Mouse (Mus musculus): ENCODE measurements around the gene Fndc4. TPM values are rescaled to one million over a fixed set of nuclear protein-coding genes. Genes with fewer than 3 reads are reported as not detected.

The Fndc4 gene
- polyA plus RNA-seq (2014; fragmentation: Illumina TruSeq; extraction: RNeasy Lipid Tissue Mini Kit (QIAGEN cat#74804)), result 9.6 TPM

DNA sequence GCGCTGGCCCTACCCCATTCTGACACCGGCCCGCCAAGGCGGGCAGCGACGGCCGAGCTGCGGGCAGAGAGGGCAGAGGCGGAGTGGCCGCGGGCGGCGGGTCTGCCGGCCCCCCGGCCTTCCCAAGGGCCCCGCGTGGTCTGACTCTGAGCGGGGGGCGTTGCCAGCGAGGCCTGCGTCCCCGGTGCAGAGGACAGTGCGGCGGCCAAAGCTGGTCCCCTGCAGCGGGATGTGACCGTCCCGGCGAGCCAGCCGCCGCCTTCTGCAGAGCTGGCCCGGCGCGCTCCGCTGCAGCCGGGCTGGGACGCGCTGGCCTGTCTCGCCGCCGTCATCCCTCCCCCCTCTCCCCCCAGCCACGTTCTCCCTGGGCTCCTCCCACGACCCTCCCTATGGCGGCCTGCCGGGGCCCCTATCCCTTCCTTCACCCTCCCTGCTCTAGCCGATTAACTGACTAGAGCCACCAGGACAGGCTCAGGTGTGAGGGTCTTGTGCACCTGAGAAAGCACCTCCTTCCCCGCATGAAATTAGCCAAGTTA lies at the start of gene Fndc4:
Gene Fndc4, minus strand, starts transcription at position 475 of the 536 bp plus-strand sequence.

DNA sequence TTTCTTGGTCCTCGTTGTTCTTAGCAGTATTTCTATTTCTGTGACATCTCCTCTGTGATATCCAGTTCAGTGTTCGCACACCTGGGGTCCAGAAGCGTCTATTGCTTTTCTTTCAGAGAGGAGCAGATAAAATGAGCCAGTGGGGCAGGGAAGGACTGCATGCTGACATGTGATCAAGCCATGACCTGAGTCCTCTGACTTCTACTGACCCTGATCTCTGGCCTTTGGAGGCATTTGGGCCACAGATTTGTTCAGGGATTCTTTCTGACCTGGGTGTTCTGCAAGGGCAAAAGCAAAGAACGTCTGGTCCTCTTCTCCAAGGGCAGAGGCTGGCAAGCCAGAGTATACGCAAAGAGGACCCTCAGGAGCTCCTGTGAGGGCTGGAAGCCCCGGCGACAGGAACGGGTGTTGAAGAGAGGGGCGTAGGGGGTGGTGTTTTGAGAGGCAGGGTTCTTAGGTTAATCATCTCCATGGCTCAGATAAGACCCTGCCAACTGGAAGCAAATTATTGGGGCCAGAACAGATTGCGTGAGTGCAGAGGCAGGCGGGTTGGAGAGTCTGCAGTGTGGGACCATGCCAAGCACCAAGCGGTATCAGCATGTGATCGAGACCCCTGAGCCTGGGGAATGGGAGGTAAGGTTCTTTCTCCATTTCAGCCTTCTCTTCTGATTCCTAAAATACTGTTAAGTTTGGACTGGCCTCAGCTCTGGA lies 1.3 kb upstream of the Fndc4 start, which contains the start of gene Gckr:
Gene Gckr, plus strand, starts transcription at position 397 of the 711 bp plus-strand sequence.

DNA sequence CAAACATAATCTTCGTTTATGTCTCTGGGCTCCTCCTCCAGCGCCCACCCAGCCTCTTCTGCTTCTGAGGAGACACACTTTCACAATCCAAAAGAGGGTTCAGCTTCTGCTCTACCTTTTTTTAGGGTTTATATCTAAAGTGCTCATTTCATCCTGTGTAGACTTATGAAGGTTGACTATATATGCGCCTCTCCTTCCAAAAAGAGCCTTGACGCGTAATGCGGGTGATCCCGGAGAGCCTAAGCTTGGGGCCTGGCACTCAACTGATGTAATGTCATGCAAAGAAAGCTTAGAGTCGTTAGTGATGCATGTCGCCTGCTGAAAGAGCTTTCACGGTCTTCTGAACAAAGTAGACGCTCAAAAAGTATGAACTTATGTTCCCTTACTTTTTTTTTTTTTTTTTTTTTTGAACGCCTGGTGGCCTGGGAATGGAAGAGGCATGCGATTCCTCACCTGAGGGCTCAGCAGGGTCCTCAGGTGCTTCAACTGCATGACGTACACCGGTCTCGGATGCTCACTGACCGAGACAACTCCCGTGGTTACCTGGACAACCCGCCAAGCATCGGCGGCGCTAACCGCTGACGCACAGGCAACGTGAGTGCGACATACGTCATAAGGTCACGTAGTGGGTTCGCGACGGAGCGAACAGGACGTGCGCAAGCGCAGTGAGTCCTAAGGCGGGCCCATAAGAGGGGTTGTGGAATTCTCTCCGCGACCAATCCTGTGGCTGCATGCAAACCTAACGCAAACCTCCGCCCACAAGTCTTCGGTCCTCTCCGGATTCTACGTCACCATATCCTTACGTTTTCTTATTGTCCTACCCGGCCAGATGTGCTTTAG lies 5.1 kb downstream of the Fndc4 start, which contains the start of gene Ift172:
Gene Ift172, minus strand, starts transcription at position 596 of the 840 bp plus-strand sequence.

DNA sequence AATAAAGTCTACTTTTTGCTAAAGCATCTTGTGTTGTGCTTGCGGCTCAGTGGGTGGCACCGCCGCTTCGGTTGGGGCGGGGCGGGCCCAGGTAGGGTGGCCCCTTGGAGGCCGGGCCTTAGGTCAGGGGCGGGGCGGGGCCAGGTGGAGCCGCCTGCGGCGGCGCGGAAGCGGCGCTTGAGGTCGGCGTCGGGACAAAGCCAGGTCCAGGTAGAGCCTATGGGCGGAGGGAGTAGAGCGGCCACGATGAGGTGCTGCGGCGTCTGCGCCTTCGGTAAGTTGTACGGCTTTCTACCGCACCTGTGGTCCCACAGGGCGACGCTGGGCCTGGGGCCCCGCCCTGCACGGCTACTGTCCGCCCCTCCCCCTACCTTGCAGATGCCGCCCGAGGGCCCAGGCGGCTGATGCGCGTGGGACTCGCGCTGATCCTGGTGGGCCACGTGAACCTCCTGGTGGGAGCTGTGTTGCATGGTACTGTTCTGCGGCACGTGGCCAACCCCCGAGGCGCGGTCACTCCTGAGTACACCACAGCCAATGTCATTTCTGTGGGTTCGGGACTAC lies 44.3 kb downstream of the Fndc4 start, which contains the start of gene Krtcap3:
Gene Krtcap3, plus strand, starts transcription at position 151 of the 561 bp plus-strand sequence.

Other genes with a start within 250 kb of the Fndc4 start
- gene Atraid, start 247.8 kb downstream of the Fndc4 start, polyA plus RNA-seq (2014; fragmentation: Illumina TruSeq; extraction: RNeasy Lipid Tissue Mini Kit (QIAGEN cat#74804)), result 77.8 TPM
- gene Slc5a6, start 247.2 kb downstream of the Fndc4 start, polyA plus RNA-seq (2014; fragmentation: Illumina TruSeq; extraction: RNeasy Lipid Tissue Mini Kit (QIAGEN cat#74804)), result 1.9 TPM
- gene Cad, start 241.3 kb downstream of the Fndc4 start, polyA plus RNA-seq (2014; fragmentation: Illumina TruSeq; extraction: RNeasy Lipid Tissue Mini Kit (QIAGEN cat#74804)), result 1.7 TPM
- gene Dnajc5g, start 189.8 kb downstream of the Fndc4 start, polyA plus RNA-seq (2014; fragmentation: Illumina TruSeq; extraction: RNeasy Lipid Tissue Mini Kit (QIAGEN cat#74804)), result 0.97 TPM
- gene Slc30a3, start 187.8 kb downstream of the Fndc4 start, polyA plus RNA-seq (2014; fragmentation: Illumina TruSeq; extraction: RNeasy Lipid Tissue Mini Kit (QIAGEN cat#74804)), result not detected
- not detected for gene Trim54, start 179.4 kb downstream of the Fndc4 start, polyA plus RNA-seq (2014; fragmentation: Illumina TruSeq; extraction: RNeasy Lipid Tissue Mini Kit (QIAGEN cat#74804))
- gene Ucn, start 157.3 kb downstream of the Fndc4 start, polyA plus RNA-seq (2014; fragmentation: Illumina TruSeq; extraction: RNeasy Lipid Tissue Mini Kit (QIAGEN cat#74804)), result not detected
- 41.7 TPM for gene Mpv17, start 141.8 kb downstream of the Fndc4 start, polyA plus RNA-seq (2014; fragmentation: Illumina TruSeq; extraction: RNeasy Lipid Tissue Mini Kit (QIAGEN cat#74804))
- gene Gm29609, start 116.2 kb downstream of the Fndc4 start, polyA plus RNA-seq (2014; fragmentation: Illumina TruSeq; extraction: RNeasy Lipid Tissue Mini Kit (QIAGEN cat#74804)), result 0.48 TPM
- gene Gtf3c2, start 115.9 kb downstream of the Fndc4 start, polyA plus RNA-seq (2014; fragmentation: Illumina TruSeq; extraction: RNeasy Lipid Tissue Mini Kit (QIAGEN cat#74804)), result 47.4 TPM
- 57.4 TPM for gene Snx17, start 102.9 kb downstream of the Fndc4 start, polyA plus RNA-seq (2014; fragmentation: Illumina TruSeq; extraction: RNeasy Lipid Tissue Mini Kit (QIAGEN cat#74804))
- 2.3 TPM for gene Eif2b4, start 102.7 kb downstream of the Fndc4 start, polyA plus RNA-seq (2014; fragmentation: Illumina TruSeq; extraction: RNeasy Lipid Tissue Mini Kit (QIAGEN cat#74804))
- gene Zfp513, start 93.8 kb downstream of the Fndc4 start, polyA plus RNA-seq (2014; fragmentation: Illumina TruSeq; extraction: RNeasy Lipid Tissue Mini Kit (QIAGEN cat#74804)), result 1.5 TPM
- gene Ppm1g, start 75.4 kb downstream of the Fndc4 start, polyA plus RNA-seq (2014; fragmentation: Illumina TruSeq; extraction: RNeasy Lipid Tissue Mini Kit (QIAGEN cat#74804)), result 30.2 TPM
- gene Nrbp1, start 55.2 kb downstream of the Fndc4 start, polyA plus RNA-seq (2014; fragmentation: Illumina TruSeq; extraction: RNeasy Lipid Tissue Mini Kit (QIAGEN cat#74804)), result 85.1 TPM
- not detected for gene Gm9970, start 54.8 kb downstream of the Fndc4 start, polyA plus RNA-seq (2014; fragmentation: Illumina TruSeq; extraction: RNeasy Lipid Tissue Mini Kit (QIAGEN cat#74804))
- gene Krtcap3, start 44.4 kb downstream of the Fndc4 start, polyA plus RNA-seq (2014; fragmentation: Illumina TruSeq; extraction: RNeasy Lipid Tissue Mini Kit (QIAGEN cat#74804)), result not detected
- 18.2 TPM for gene Ift172, start 5.0 kb downstream of the Fndc4 start, polyA plus RNA-seq (2014; fragmentation: Illumina TruSeq; extraction: RNeasy Lipid Tissue Mini Kit (QIAGEN cat#74804))
- gene Gckr, start 1.4 kb upstream of the Fndc4 start, polyA plus RNA-seq (2014; fragmentation: Illumina TruSeq; extraction: RNeasy Lipid Tissue Mini Kit (QIAGEN cat#74804)), result 0.43 TPM
- gene Zfp512, start 156.4 kb upstream of the Fndc4 start, polyA plus RNA-seq (2014; fragmentation: Illumina TruSeq; extraction: RNeasy Lipid Tissue Mini Kit (QIAGEN cat#74804)), result 44.2 TPM
- gene 4930548H24Rik, start 189.7 kb upstream of the Fndc4 start, polyA plus RNA-seq (2014; fragmentation: Illumina TruSeq; extraction: RNeasy Lipid Tissue Mini Kit (QIAGEN cat#74804)), result not detected
- 30.6 TPM for gene Gpn1, start 198.7 kb upstream of the Fndc4 start, polyA plus RNA-seq (2014; fragmentation: Illumina TruSeq; extraction: RNeasy Lipid Tissue Mini Kit (QIAGEN cat#74804))
- 66.3 TPM for gene Slc4a1ap, start 230.9 kb upstream of the Fndc4 start, polyA plus RNA-seq (2014; fragmentation: Illumina TruSeq; extraction: RNeasy Lipid Tissue Mini Kit (QIAGEN cat#74804))
- gene Supt7l, start 231.7 kb upstream of the Fndc4 start, polyA plus RNA-seq (2014; fragmentation: Illumina TruSeq; extraction: RNeasy Lipid Tissue Mini Kit (QIAGEN cat#74804)), result 17.3 TPM